Mouse (Mus musculus) forebrain, embryonic 16.5 days (tissue): ENCODE measurements around the gene Zpbp. TPM values are rescaled to one million over a fixed set of nuclear protein-coding genes. Genes with fewer than 3 reads are reported as not detected.

Experiments used
- ATAC-seq: fragments of 200-750 bp; cut with Nextera tagmentation; 2 replicates; pipeline ENCODE4 v1.8.0; 2017; ENCODE audit warnings: mild to moderate bottlenecking, moderate library complexity
- H3K27ac ChIP-seq: fragments of 300-500 bp; sonication (generic); 2 replicates; pipeline ENCODE4 v1.5.1; 2014; ENCODE audit warnings: low read length, control low read depth
- H3K27me3 ChIP-seq: fragments of 300-500 bp; sonication (generic); replicated peaks from 2 replicates; pipeline ENCODE4 v1.6.1; 2014; ENCODE audit warnings: low read length; ENCODE audit not compliant: control insufficient read depth, insufficient read depth
- H3K36me3 ChIP-seq: fragments of 300-500 bp; sonication (generic); 2 replicates; pipeline ENCODE4 v1.6.1; 2014; ENCODE audit not compliant: control insufficient read depth, insufficient read depth
- H3K4me1 ChIP-seq: fragments of 300-500 bp; sonication (generic); replicated peaks from 2 replicates; pipeline ENCODE4 v1.6.1; 2014; ENCODE audit warnings: low read length; ENCODE audit not compliant: control insufficient read depth, insufficient read depth
- H3K4me2 ChIP-seq: fragments of 300-500 bp; sonication (generic); 2 replicates; pipeline ENCODE4 v1.6.1; 2014; ENCODE audit warnings: mild to moderate bottlenecking, low read length, control low read depth
- H3K4me3 ChIP-seq: fragments of 300-500 bp; sonication (generic); replicated peaks from 2 replicates; pipeline ENCODE4 v1.5.1; 2014; ENCODE audit warnings: mild to moderate bottlenecking, low read length, control low read depth
- H3K9ac ChIP-seq: fragments of 300-500 bp; sonication (generic); replicated peaks from 2 replicates; pipeline ENCODE4 v1.6.1; 2014; ENCODE audit warnings: low read depth, low read length, control low read depth
- H3K9me3 ChIP-seq: fragments of 300-500 bp; sonication (generic); 2 replicates; pipeline ENCODE4 v1.6.1; 2016; ENCODE audit warnings: low read length; ENCODE audit not compliant: control insufficient read depth
- WGBS: fragments of 180-500 bp; shearing (Covaris S2); extraction: QIAGEN DNeasy Blood & Tissue Kit; methylation state at CpG from one replicate; pipeline ENCODE4 v1.1.7; 2014; 5-methylcytosine and 5-hydroxymethylcytosine counted together
- polyA plus RNA-seq: library from polyadenylated mRNA; unstranded; fragments of >200 nt; fragmentation: Nextera tagmentation; extraction: Ambion mirVana; gene quantifications from 2 replicates; pipeline ENCODE4 v1.2.1, GENCODE M21; 2015

Zpbp gene
- polyA plus RNA-seq, 1 experiment from 2014 or later: 0.85 TPM

DNA sequence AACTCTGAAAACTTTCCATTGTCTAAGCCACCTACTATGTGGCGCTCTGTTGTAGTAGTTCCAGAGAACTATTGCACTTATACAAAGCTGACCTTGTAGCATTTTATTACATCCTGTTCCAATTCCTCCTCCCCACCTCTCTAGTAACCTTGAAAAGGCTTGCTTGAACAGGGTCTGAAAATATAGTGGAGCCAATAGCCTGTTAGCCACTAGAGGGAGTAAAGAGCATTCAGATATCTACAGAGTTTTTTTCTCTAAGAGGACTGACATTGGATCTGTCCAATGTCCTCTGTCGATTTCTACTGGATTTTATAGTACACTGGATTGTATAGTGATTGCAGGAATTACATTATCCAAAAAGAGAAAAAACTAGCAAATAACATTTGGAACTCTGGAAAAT is 7.2 kb downstream of the Zpbp start:
- no peak overlapping the region for H3K27ac ChIP-seq
- no peak overlapping the region for H3K4me2 ChIP-seq
- no peak overlapping the region for H3K4me3 ChIP-seq
- ATAC-seq: no peak
- H3K36me3 ChIP-seq: no peaks in the 10 kb centered on the region
- no peaks in the 10 kb centered on the region for H3K9me3 ChIP-seq
- H3K4me1 ChIP-seq: no peaks in the 10 kb centered on the region
- no peaks in the 10 kb centered on the region for H3K27me3 ChIP-seq
- no peak overlapping the region for H3K9ac ChIP-seq
- WGBS: 36% methylated on average over 2 of the region's 2 CpGs

GRCm38 (mm10) chr11:11417356-11417755 is 44.9 kb downstream of the Zpbp start:
- no peaks in the 10 kb centered on the region for H3K9me3 ChIP-seq
- no peaks in the 10 kb centered on the region for H3K4me1 ChIP-seq
- H3K36me3 ChIP-seq: no peaks in the 10 kb centered on the region
- 85% methylated on average over 2 of the region's 2 CpGs for WGBS
- H3K4me3 ChIP-seq: no peak overlapping the region
- no peak overlapping the region for H3K27ac ChIP-seq
- H3K27me3 ChIP-seq: no peaks in the 10 kb centered on the region
- H3K4me2 ChIP-seq: no peak overlapping the region
- H3K9ac ChIP-seq: no peak overlapping the region
- no peak for ATAC-seq

DNA sequence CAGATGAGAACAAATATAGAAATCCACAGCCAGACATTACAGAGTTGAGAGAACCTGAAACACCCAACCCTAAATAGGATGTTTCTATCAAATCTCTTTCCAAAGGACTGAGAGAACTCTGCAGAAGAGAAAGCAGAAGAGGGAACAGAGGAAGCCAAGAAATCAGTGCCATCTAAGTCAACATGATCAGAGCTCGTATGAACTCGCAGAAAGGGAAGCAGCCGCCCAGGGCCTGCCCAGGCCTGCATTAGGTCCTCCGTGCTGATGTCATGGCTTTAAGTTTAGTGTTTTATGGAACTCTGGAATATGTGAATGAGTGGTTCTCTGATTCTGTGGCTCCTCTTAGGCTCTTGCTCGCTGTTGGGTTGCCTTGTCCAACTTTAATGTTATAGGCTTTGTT is 48.0 kb downstream of the Zpbp start:
- no peak overlapping the region for H3K27ac ChIP-seq
- H3K9me3 ChIP-seq: no peaks in the 10 kb centered on the region
- H3K36me3 ChIP-seq: no peaks in the 10 kb centered on the region
- no peak overlapping the region for H3K4me3 ChIP-seq
- H3K4me2 ChIP-seq: no peak overlapping the region
- H3K4me1 ChIP-seq: no peaks in the 10 kb centered on the region
- H3K9ac ChIP-seq: no peak overlapping the region
- 94% methylated on average over 5 of the region's 5 CpGs for WGBS
- H3K27me3 ChIP-seq: no peaks in the 10 kb centered on the region
- ATAC-seq: no peak

GRCm38 (mm10) chr11:11394686-11395085 is 67.5 kb downstream of the Zpbp start:
- Histone ChIP-seq H3K9me3 (no peaks in the 10 kb centered on the region), H3K4me1 (no peaks in the 10 kb centered on the region), H3K4me3 (no peak overlapping the region), H3K36me3 (no peaks in the 10 kb centered on the region), H3K9ac (no peak overlapping the region), H3K4me2 (no peak overlapping the region), H3K27ac (no peak overlapping the region), H3K27me3 (no peaks in the 10 kb centered on the region)
- ATAC-seq: no peak
- WGBS: 90% methylated on average over 5 of the region's 5 CpGs

DNA sequence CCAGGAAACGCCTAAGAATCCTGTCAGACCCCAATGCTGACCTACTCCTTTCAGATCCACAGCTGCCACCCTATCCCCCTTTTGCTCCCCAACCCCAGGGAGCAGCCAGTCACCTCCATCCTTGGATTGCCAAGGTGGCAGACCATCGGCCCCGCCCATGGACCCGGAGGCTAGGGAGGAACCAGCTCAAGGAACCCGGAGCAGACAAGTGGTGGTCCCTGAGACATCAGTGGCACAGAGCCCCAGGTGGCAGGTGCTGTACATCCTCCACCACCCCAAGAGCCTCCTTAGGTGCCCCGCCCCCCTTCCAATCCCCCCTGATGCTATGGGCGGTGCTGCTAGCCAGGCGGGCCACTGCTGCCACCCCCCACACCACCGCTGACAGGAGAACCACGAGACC is 69.0 kb downstream of the Zpbp start:
- Histone ChIP-seq H3K4me3 (no peak overlapping the region), H3K27me3 (no peaks in the 10 kb centered on the region), H3K9ac (no peak overlapping the region), H3K36me3 (no peaks in the 10 kb centered on the region), H3K27ac (no peak overlapping the region), H3K4me1 (no peaks in the 10 kb centered on the region), H3K9me3 (no peaks in the 10 kb centered on the region), H3K4me2 (no peak overlapping the region)
- WGBS: 94% methylated on average over 10 of the region's 10 CpGs
- ATAC-seq: no peak

DNA sequence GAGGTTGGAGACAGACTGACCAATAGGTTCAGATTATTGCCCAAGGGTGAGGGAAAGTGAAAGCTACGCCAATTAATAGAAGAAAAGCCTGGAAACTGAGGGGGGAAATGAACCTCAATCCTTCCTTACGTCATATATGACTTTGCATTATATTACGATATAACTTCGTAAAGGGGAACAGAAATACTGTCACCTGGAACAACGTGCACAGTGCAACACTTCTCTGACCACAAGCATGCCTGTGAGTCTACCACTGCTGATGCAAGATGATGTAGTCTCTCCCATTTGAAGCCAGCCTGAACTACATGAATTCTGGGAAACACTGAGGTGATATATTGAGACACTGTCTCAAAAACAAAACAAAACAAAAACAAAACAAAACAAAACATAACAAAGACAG is 90.9 kb downstream of the Zpbp start:
- no peak for ATAC-seq
- Histone ChIP-seq H3K36me3 (no peaks in the 10 kb centered on the region), H3K4me1 (no peaks in the 10 kb centered on the region), H3K27ac (no peak overlapping the region), H3K9ac (no peak overlapping the region), H3K27me3 (no peaks in the 10 kb centered on the region), H3K4me3 (no peak overlapping the region), H3K9me3 (no peaks in the 10 kb centered on the region), H3K4me2 (no peak overlapping the region)
- WGBS: 90% methylated on average over 5 of the region's 5 CpGs

DNA sequence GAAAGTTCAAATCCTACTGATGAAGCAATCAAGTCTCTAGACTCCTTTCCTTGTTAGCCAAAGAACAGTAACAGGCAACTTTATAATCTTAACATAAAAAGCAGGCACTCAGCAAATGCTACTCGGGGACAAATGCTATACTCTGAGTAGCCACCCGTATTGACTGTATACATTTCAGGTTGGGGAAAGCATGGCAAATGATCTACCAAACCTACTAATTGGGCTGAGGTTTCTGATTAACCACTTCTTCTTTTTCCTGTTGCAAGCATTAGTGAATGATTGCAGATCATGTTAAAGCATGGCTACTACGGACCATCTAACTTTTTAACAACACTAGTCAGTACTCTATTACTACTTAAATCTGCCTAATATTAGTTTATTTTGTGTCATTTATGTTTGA is 178.7 kb downstream of the Zpbp start:
- Histone ChIP-seq H3K27ac (no peak overlapping the region), H3K27me3 (no peaks in the 10 kb centered on the region), H3K4me2 (no peak overlapping the region), H3K9me3 (no peaks in the 10 kb centered on the region), H3K36me3 (no peaks in the 10 kb centered on the region), H3K4me1 (no peaks in the 10 kb centered on the region), H3K9ac (no peak overlapping the region), H3K4me3 (no peak overlapping the region)
- no peak for ATAC-seq
- WGBS: 89% methylated on average over 3 of the region's 3 CpGs

DNA sequence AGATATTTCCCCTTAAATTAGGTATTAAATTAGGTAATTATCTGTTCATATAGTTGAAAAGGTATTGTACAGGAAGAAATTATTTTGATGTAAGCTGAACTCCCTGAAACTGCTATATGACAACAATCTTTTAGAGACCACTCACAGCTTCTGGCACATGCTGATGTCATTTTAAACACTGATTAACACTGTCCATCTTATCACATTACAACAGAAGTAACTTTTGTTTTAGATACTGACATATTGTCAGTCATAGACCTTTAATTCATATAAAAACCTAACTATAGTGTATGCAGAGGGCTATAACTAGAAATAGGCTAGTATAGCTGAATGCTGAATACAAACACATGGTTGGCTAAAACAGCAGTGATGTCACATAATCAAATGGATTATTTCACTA is 182.1 kb downstream of the Zpbp start:
- no peak for ATAC-seq
- Histone ChIP-seq H3K36me3 (no peaks in the 10 kb centered on the region), H3K27me3 (no peaks in the 10 kb centered on the region), H3K4me3 (no peak overlapping the region), H3K4me1 (no peaks in the 10 kb centered on the region), H3K9ac (no peak overlapping the region), H3K27ac (no peak overlapping the region), H3K4me2 (no peak overlapping the region), H3K9me3 (no peaks in the 10 kb centered on the region)

GRCm38 (mm10) chr11:11257348-11257747 is 204.9 kb downstream of the Zpbp start:
- ATAC-seq: no peak
- Histone ChIP-seq H3K36me3 (no peaks in the 10 kb centered on the region), H3K4me1 (no peaks in the 10 kb centered on the region), H3K27me3 (no peaks in the 10 kb centered on the region), H3K4me2 (no peak overlapping the region), H3K4me3 (no peak overlapping the region), H3K27ac (no peak overlapping the region), H3K9me3 (no peaks in the 10 kb centered on the region), H3K9ac (no peak overlapping the region)
- WGBS: 94% methylated on average over 1 of the region's 1 CpGs

GRCm38 (mm10) chr11:11242694-11243377 is 219.4 kb downstream of the Zpbp start:
- WGBS: 38% methylated on average over 6 of the region's 6 CpGs
- no peaks in the 10 kb centered on the region for H3K27me3 ChIP-seq
- no peak overlapping the region for H3K27ac ChIP-seq
- H3K4me2 ChIP-seq: no peak overlapping the region
- no peaks in the 10 kb centered on the region; the same call in 1 of the 2 replicates for H3K4me1 ChIP-seq
- no peaks in the 10 kb centered on the region for H3K36me3 ChIP-seq
- H3K4me3 ChIP-seq: no peak overlapping the region
- peak; percentile 82 for ATAC-seq
- H3K9ac ChIP-seq: no peak overlapping the region
- H3K9me3 ChIP-seq: no peaks in the 10 kb centered on the region
